Mouse (Mus musculus) kidney, adult 2 months (tissue): ENCODE measurements around the gene Syt1.

Source experiments
- CTCF ChIP-seq: fragments of 200-500 bp; conservative IDR thresholded peaks from 2 replicates; pipeline ENCODE4 v1.5.1; 2011; ENCODE audit warnings: low read depth, mild to moderate bottlenecking, control low read depth, low read length, moderate library complexity, mixed read lengths; ENCODE audit not compliant: insufficient read depth, insufficient read length
- POLR2A ChIP-seq: fragments of 200-500 bp; IDR thresholded peaks from one replicate; pipeline ENCODE4 v1.6.1; 2011; ENCODE audit warnings: low read depth, low read length, control low read depth

DNA sequence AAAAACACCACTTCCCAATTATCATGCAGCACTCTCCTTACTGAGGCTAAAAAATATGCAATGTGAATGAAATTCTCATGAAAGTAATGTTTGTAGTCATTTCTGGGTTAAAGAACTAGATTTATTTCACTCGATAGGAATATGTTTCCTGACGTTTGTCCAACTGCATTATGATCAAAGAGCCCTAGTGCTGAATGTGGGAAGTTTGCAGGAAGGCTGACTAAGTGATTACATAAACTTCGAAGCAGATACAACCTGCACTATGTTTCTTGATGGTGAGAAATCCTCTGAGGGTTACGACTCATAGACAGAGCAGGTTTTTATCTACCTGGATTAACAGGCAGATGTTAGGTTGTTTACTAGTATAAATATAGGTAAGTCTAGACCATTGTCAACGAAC, 36.8 kb upstream of the Syt1 start:
- no peak for TF ChIP-seq POLR2A
- no peak for TF ChIP-seq CTCF
